10 mouse cellular contexts compared by ENCODE assay signal in genomic region chr5:4023186-4023585, GRCm38 (mm10).
DNase-seq lines count a peak whose midpoint lies in the region; ATAC-seq and TF ChIP-seq lines count a peak whose summit lies in the region.
"Had no signal": no experiment of that assay in that cellular context is flagged by ENCODE, and none has a peak within 500 bp of the region (broad histone marks: within the 10 kb centered on the region; RNA-seq: fewer than 3 reads in every experiment).

No protein-coding gene starts in this region.

- ATAC-seq in cerebellum, adult (ENCODE audit: insufficient number of reproducible peaks, low FRiP score, low TSS enrichment) = peak; percentile 89
- ATAC-seq in megakaryocyte progenitor cell, adult 5-6 weeks (replicated peaks; ENCODE audit: poor library complexity) = no peak
- ATAC-seq: Patski had no signal

- peaks cover 15% of the 10 kb centered on the region; the same call in 1 of the 2 replicates for H3K4me1 ChIP-seq in kidney, adult 2 months (ENCODE audit: control insufficient read depth, insufficient read depth, low read length)
- H3K4me1 ChIP-seq: liver, embryonic 15.5 days had no signal

- TF ChIP-seq POLR2A in kidney, adult 2 months (IDR thresholded peaks at IDR 0.05; ENCODE audit: low read depth, low read length) = no peak

- no peak for DNase-seq in cerebellum, adult 11 months
- peak; percentile 27 for DNase-seq in kidney, adult 2 months
- DNase-seq in kidney, adult 11 months = no peak
- peak; percentile 46 for DNase-seq in fat pad, adult 2 months (ENCODE audit: extremely low read depth, low read depth, low spot score)
- DNase-seq in mesoderm, embryonic 11.5 days (ENCODE audit: low read depth, low spot score) = peak; percentile 14
- DNase-seq in layer of hippocampus, adult 2 months (ENCODE audit: low spot score in 2 of 2) = no peak

- H3K27ac ChIP-seq in kidney, adult 2 months (ENCODE audit: insufficient read depth, low read depth, low read length) = no peak overlapping the region
- no peak overlapping the region for H3K27ac ChIP-seq in layer of hippocampus, adult 2 months
- H3K27ac ChIP-seq: liver, embryonic 15.5 days had no signal

- no peak for TF ChIP-seq CTCF in kidney, adult 2 months (conservative IDR thresholded peaks at IDR 0.05; ENCODE audit: insufficient read depth, insufficient read length, low read depth, low read length)
- no peak for TF ChIP-seq CTCF in layer of hippocampus, adult 2 months (conservative IDR thresholded peaks at IDR 0.05)

- no peaks in the 10 kb centered on the region for H3K36me3 ChIP-seq in kidney, adult 2 months (ENCODE audit: control insufficient read depth, insufficient read depth, low read length)

- H3K27me3 ChIP-seq in kidney, adult 2 months (replicated peaks; ENCODE audit: control insufficient read depth, insufficient read depth, low read length) = no peaks in the 10 kb centered on the region
- H3K27me3 ChIP-seq: liver, embryonic 15.5 days; Patski had no signal

- 31% methylated on average over 13 of the region's 13 CpGs for WGBS in kidney, adult 2 months

- H3K4me3 ChIP-seq in kidney, adult 2 months (ENCODE audit: insufficient read depth, low read depth, low read length) = no peak overlapping the region
- H3K4me3 ChIP-seq in layer of hippocampus, adult 2 months = no peak overlapping the region
- H3K4me3 ChIP-seq: liver, embryonic 15.5 days had no signal

Comparison
In these comparisons a context has a peak if more than half of its experiments do, and no peak if none do; other contexts are left out.
1. DNase-seq: peak in kidney, adult 2 months (single experiment), fat pad, adult 2 months (single experiment) and mesoderm, embryonic 11.5 days (single experiment); none in cerebellum, adult 11 months (single experiment), kidney, adult 11 months (single experiment) and layer of hippocampus, adult 2 months (0 of 2).